Mouse (Mus musculus): ENCODE measurements around the gene Cdipt. TPM values are rescaled to one million over a fixed set of nuclear protein-coding genes. Genes with fewer than 3 reads are reported as not detected.

The Cdipt gene
- polyA plus RNA-seq, 2 experiments, result 84.8 to 123 TPM

DNA sequence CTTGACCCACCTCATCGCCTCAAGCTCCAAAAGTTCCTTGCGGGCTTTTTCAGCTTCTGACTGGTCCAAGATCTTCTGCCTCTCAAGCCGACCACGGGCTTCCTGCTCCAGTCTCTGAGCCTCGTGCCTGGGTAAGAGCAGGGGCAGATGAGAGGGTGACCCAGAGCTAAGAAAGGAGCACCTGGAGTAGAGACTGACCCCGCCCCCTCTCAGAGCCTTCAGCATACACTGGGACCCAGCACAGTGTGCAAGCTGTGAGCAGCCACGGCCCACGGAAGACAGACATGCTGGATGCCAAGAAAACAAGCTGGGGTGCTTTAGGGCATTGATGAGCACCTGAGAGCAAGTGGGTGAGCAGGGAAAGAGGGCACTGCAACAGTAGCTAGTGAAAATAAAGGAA is 13.1 kb downstream of the Cdipt start:
- no peaks in the 10 kb centered on the region for H3K9me3 ChIP-seq (ENCODE audit: control insufficient read depth, low read length)
- DNase-seq (ENCODE audit: low spot score) (no peak), ATAC-seq (ENCODE audit: low FRiP score, low read depth) (no peak)
- 62% methylated on average over 8 of the region's 8 CpGs for WGBS
- no peak overlapping the region for H3K4me2 ChIP-seq (replicated peaks; ENCODE audit: low read depth, low read length, severe bottlenecking)
- no peak overlapping the region for H3K9ac ChIP-seq (ENCODE audit: low read depth, low read length, severe bottlenecking)
- no peaks in the 10 kb centered on the region for H3K27me3 ChIP-seq (ENCODE audit: control insufficient read depth, insufficient read depth, low read length)
- no peak overlapping the region for H3K4me3 ChIP-seq (replicated peaks; ENCODE audit: low read length)
- TF ChIP-seq POLR2A (IDR thresholded peaks at IDR 0.05; ENCODE audit: borderline replicate concordance, extremely low read depth, insufficient read depth, insufficient read length), result no peak
- H3K36me3 ChIP-seq (ENCODE audit: control insufficient read depth, insufficient read depth, low read length), result no peaks in the 10 kb centered on the region
- H3K4me1 ChIP-seq (ENCODE audit: control insufficient read depth, insufficient read depth, low read length), result no peaks in the 10 kb centered on the region
- no peak overlapping the region for H3K27ac ChIP-seq (replicated peaks; ENCODE audit: low read depth, low read length)

DNA sequence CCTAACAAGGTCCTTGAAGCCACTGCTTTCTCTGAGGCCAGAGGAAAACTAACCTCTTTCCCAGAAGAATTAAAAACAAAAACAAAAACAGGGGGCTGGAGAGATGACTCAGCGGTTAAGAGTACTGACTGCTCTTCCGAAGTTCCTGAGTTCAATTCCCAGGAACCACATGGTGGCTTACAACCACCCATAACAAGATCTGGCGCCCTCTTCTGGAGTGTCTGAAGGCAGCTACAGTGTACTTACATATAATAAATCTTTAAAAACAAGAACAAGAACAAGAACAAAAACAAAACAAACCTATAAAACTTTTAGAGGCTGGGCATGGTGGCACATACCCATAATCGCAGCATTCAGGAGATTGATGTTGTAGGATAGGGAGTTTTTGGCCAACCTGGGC is 20.7 kb downstream of the Cdipt start:
- Histone ChIP-seq H3K4me3 (replicated peaks; ENCODE audit: low read length) (no peak overlapping the region), H3K27me3 (ENCODE audit: control insufficient read depth, insufficient read depth, low read length) (no peaks in the 10 kb centered on the region), H3K4me2 (replicated peaks; ENCODE audit: low read depth, low read length, severe bottlenecking) (no peak overlapping the region), H3K27ac (replicated peaks; ENCODE audit: low read depth, low read length) (no peak overlapping the region), H3K4me1 (ENCODE audit: control insufficient read depth, insufficient read depth, low read length) (no peaks in the 10 kb centered on the region), H3K9me3 (ENCODE audit: control insufficient read depth, low read length) (no peaks in the 10 kb centered on the region), H3K36me3 (ENCODE audit: control insufficient read depth, insufficient read depth, low read length) (no peaks in the 10 kb centered on the region), H3K9ac (ENCODE audit: low read depth, low read length, severe bottlenecking) (no peak overlapping the region)
- no peak for DNase-seq (ENCODE audit: low spot score)
- WGBS, result 84% methylated on average over 4 of the region's 4 CpGs
- TF ChIP-seq POLR2A (IDR thresholded peaks at IDR 0.05; ENCODE audit: borderline replicate concordance, extremely low read depth, insufficient read depth, insufficient read length), result no peak
- no peak for ATAC-seq (ENCODE audit: low FRiP score, low read depth)

DNA sequence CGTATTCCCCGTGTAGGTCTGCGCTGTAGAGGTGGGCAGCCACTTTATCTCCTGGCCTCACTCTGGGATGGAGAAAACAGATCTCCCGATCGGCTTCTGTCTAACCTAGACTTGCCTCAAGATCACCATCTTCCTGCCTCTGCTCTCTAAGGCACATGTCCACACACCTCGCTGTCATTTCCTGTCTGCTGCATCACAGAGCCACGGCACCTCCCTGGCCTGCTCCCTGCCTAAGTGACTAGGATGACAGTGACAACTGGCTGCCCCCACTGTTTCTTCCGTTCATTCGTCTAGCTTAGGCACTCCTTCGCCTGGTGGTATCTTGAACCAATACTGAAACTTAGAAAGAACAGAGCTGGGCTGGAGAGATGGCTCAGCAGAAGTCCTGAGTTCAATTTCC is 23.9 kb downstream of the Cdipt start:
- H3K36me3 ChIP-seq (ENCODE audit: control insufficient read depth, insufficient read depth, low read length), result no peaks in the 10 kb centered on the region
- H3K4me3 ChIP-seq (replicated peaks; ENCODE audit: low read length), result no peak overlapping the region
- H3K4me1 ChIP-seq (ENCODE audit: control insufficient read depth, insufficient read depth, low read length), result no peaks in the 10 kb centered on the region
- H3K9me3 ChIP-seq (ENCODE audit: control insufficient read depth, low read length), result no peaks in the 10 kb centered on the region
- TF ChIP-seq POLR2A (IDR thresholded peaks at IDR 0.05; ENCODE audit: borderline replicate concordance, extremely low read depth, insufficient read depth, insufficient read length), result no peak
- no peaks in the 10 kb centered on the region for H3K27me3 ChIP-seq (ENCODE audit: control insufficient read depth, insufficient read depth, low read length)
- ATAC-seq (ENCODE audit: low FRiP score, low read depth), result no peak
- no peak overlapping the region for H3K4me2 ChIP-seq (replicated peaks; ENCODE audit: low read depth, low read length, severe bottlenecking)
- 74% methylated on average over 10 of the region's 10 CpGs for WGBS
- no peak overlapping the region for H3K9ac ChIP-seq (ENCODE audit: low read depth, low read length, severe bottlenecking)
- H3K27ac ChIP-seq (replicated peaks; ENCODE audit: low read depth, low read length), result no peak overlapping the region
- DNase-seq (ENCODE audit: low spot score), result no peak

DNA sequence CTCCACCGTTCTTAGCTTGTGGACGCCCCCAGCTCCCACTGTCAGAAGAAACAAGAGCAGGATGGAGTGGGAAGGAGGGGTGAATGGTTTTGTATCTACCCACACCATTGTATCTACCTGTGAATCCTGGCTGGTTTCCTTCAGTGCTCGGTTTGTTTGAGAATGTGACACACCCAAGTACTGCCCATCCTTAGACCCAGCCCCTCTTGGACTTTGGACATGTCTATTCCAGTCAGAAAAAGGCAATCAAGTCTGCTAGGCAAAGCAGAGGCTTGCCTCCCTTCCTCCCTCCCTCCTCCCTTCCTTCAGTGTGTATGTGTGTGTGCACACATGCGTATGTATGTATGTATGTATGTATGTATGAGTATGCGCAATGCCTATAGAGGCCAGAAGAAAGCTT is 27.9 kb downstream of the Cdipt start:
- Histone ChIP-seq H3K4me2 (replicated peaks; ENCODE audit: low read depth, low read length, severe bottlenecking) (no peak overlapping the region), H3K27me3 (ENCODE audit: control insufficient read depth, insufficient read depth, low read length) (no peaks in the 10 kb centered on the region), H3K9ac (ENCODE audit: low read depth, low read length, severe bottlenecking) (no peak overlapping the region), H3K27ac (replicated peaks; ENCODE audit: low read depth, low read length) (no peak overlapping the region), H3K36me3 (ENCODE audit: control insufficient read depth, insufficient read depth, low read length) (no peaks in the 10 kb centered on the region), H3K4me3 (replicated peaks; ENCODE audit: low read length) (no peak overlapping the region), H3K4me1 (ENCODE audit: control insufficient read depth, insufficient read depth, low read length) (no peaks in the 10 kb centered on the region; the same call in 1 of the 2 replicates), H3K9me3 (ENCODE audit: control insufficient read depth, low read length) (no peaks in the 10 kb centered on the region)
- TF ChIP-seq POLR2A (IDR thresholded peaks at IDR 0.05; ENCODE audit: borderline replicate concordance, extremely low read depth, insufficient read depth, insufficient read length), result no peak
- no peak for ATAC-seq (ENCODE audit: low FRiP score, low read depth)
- 91% methylated on average over 5 of the region's 5 CpGs for WGBS
- DNase-seq (ENCODE audit: low spot score), result no peak

DNA sequence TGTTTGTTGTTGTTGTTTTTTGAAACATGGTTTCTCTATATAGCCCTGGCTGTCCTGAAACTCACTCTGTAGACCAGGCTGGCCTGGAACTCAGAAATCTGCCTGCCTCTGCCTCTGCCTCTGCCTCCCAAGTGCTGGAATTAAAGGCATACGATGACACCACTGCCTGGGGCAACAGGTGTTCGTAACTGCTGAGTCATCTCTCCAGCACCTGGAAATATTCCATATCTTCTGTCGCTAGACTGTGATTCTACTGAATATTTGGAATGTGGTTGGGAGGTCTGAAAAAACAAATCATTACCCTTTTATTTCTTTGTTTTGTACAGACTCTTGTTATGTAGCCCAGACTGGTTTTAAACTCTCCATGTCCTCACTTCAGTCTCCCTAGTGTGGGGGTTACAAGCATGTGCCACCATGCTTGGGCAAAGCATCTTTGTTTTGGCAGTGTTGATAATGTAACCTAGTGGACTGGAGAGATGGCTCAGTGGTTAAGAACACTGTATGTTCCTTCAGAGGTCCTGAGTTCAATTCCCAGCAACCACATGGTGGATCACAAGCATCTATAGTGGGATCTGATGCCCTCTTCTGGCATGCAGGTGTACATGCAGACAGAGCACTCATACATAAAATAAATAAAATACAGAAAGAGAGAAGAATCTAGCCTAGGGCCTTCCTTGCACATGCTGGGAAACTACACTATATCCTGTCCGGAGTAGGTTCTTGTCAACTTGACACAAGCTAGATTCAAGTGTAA is 28.6 kb downstream of the Cdipt start:
- Histone ChIP-seq H3K4me1 (ENCODE audit: control insufficient read depth, insufficient read depth, low read length) (no peaks in the 10 kb centered on the region; the same call in 1 of the 2 replicates), H3K4me2 (replicated peaks; ENCODE audit: low read depth, low read length, severe bottlenecking) (no peak overlapping the region), H3K9me3 (ENCODE audit: control insufficient read depth, low read length) (no peaks in the 10 kb centered on the region), H3K36me3 (ENCODE audit: control insufficient read depth, insufficient read depth, low read length) (no peaks in the 10 kb centered on the region), H3K27me3 (ENCODE audit: control insufficient read depth, insufficient read depth, low read length) (no peaks in the 10 kb centered on the region), H3K4me3 (replicated peaks; ENCODE audit: low read length) (no peak overlapping the region), H3K9ac (ENCODE audit: low read depth, low read length, severe bottlenecking) (no peak overlapping the region), H3K27ac (replicated peaks; ENCODE audit: low read depth, low read length) (no peak overlapping the region)
- ATAC-seq (ENCODE audit: low FRiP score, low read depth) (no peak), DNase-seq (ENCODE audit: low spot score) (no peak)
- 80% methylated on average over 4 of the region's 4 CpGs for WGBS
- TF ChIP-seq POLR2A (IDR thresholded peaks at IDR 0.05; ENCODE audit: borderline replicate concordance, extremely low read depth, insufficient read depth, insufficient read length), result no peak
